Mouse (Mus musculus): Measurements from ENCODE around the gene Prelp. TPM values are rescaled to one million over a fixed set of nuclear protein-coding genes. Genes with fewer than 3 reads are reported as not detected.

Prelp gene
- total and polyA plus RNA-seq, 2 experiments from 2014 or later: 2.4 to 5.0 TPM

- 78% methylated on average over 14 of the region's 14 CpGs for WGBS
- ATAC-seq: no peak
- H3K9me3 ChIP-seq (ENCODE audit: low read length): no peaks in the 10 kb centered on the region
Measured at GRCm38 (mm10) chr1:133933301-133934195, 12.3 kb upstream of the Prelp start.

GRCm38 (mm10) chr1:133929980-133930379 is 8.8 kb upstream of the Prelp start:
- WGBS: 56% methylated on average over 3 of the region's 3 CpGs
- Histone ChIP-seq H3K36me3 (ENCODE audit: insufficient read depth) (no peaks in the 10 kb centered on the region), H3K4me3 (ENCODE audit: low read depth, low read length) (no peak overlapping the region), H3K9ac (no peak overlapping the region), H3K4me1 (ENCODE audit: insufficient read depth) (no peaks in the 10 kb centered on the region), H3K27ac (ENCODE audit: low read depth, low read length) (no peak overlapping the region), H3K27me3 (ENCODE audit: insufficient read depth, low read length) (no peaks in the 10 kb centered on the region), H3K9me3 (ENCODE audit: low read length) (no peaks in the 10 kb centered on the region), H3K4me2 (ENCODE audit: low read depth) (no peak overlapping the region)
- no peak for TF ChIP-seq CTCF (IDR thresholded peaks at IDR 0.05; ENCODE audit: low read depth)
- ATAC-seq: no peak
- no peak for DNase-seq

More at GRCm38 (mm10) chr1:133933301-133934195, 12.3 kb upstream of the Prelp start:
- no peak overlapping the region for H3K4me3 ChIP-seq (ENCODE audit: low read depth, low read length)
- no peaks in the 10 kb centered on the region for H3K4me1 ChIP-seq (ENCODE audit: insufficient read depth)
- no peaks in the 10 kb centered on the region for H3K27me3 ChIP-seq (ENCODE audit: insufficient read depth, low read length)
- TF ChIP-seq CTCF (IDR thresholded peaks at IDR 0.05; ENCODE audit: low read depth): no peak
- no peak overlapping the region for H3K4me2 ChIP-seq (ENCODE audit: low read depth)
- H3K27ac ChIP-seq (ENCODE audit: low read depth, low read length): no peak overlapping the region
- no peaks in the 10 kb centered on the region for H3K36me3 ChIP-seq (ENCODE audit: insufficient read depth)
- DNase-seq: no peak
- no peak overlapping the region for H3K9ac ChIP-seq

- Histone ChIP-seq H3K9ac (no peak overlapping the region), H3K4me1 (ENCODE audit: insufficient read depth) (no peaks in the 10 kb centered on the region; the same call in 1 of the 2 replicates), H3K36me3 (ENCODE audit: insufficient read depth) (no peaks in the 10 kb centered on the region), H3K4me3 (ENCODE audit: low read depth, low read length) (no peak overlapping the region), H3K27ac (ENCODE audit: low read depth, low read length) (no peak overlapping the region), H3K4me2 (ENCODE audit: low read depth) (no peak overlapping the region), H3K9me3 (ENCODE audit: low read length) (no peaks in the 10 kb centered on the region), H3K27me3 (ENCODE audit: insufficient read depth, low read length) (no peaks in the 10 kb centered on the region)
- 87% methylated on average over 3 of the region's 3 CpGs for WGBS
- no peak for TF ChIP-seq CTCF (IDR thresholded peaks at IDR 0.05; ENCODE audit: low read depth)
- ATAC-seq: no peak
- DNase-seq: no peak
Measured at GRCm38 (mm10) chr1:133925223-133925622, 4.0 kb upstream of the Prelp start.

GRCm38 (mm10) chr1:133924141-133924875 is 3.1 kb upstream of the Prelp start:
- DNase-seq (peak; percentile 71), ATAC-seq (peak; percentile 91)
- no peak overlapping the region for H3K9ac ChIP-seq
- no peaks in the 10 kb centered on the region for H3K36me3 ChIP-seq (ENCODE audit: insufficient read depth)
- H3K4me3 ChIP-seq (ENCODE audit: low read depth, low read length): peak overlapping the region; percentile 12; the same call in 1 of the 2 replicates
- peak; percentile 74 for TF ChIP-seq CTCF (IDR thresholded peaks at IDR 0.05; ENCODE audit: low read depth)
- H3K27me3 ChIP-seq (ENCODE audit: insufficient read depth, low read length): no peaks in the 10 kb centered on the region
- no peaks in the 10 kb centered on the region for H3K9me3 ChIP-seq (ENCODE audit: low read length)
- no peaks in the 10 kb centered on the region; the same call in 1 of the 2 replicates for H3K4me1 ChIP-seq (ENCODE audit: insufficient read depth)
- H3K4me2 ChIP-seq (ENCODE audit: low read depth): peak overlapping the region; percentile 37
- 23% methylated on average over 7 of the region's 7 CpGs for WGBS
- no peak overlapping the region; the same call in 1 of the 2 replicates for H3K27ac ChIP-seq (ENCODE audit: low read depth, low read length)

- WGBS: 89% methylated on average over 5 of the region's 5 CpGs
- TF ChIP-seq CTCF (IDR thresholded peaks at IDR 0.05; ENCODE audit: low read depth): no peak
- no peak overlapping the region for H3K27ac ChIP-seq (ENCODE audit: low read depth, low read length)
- no peaks in the 10 kb centered on the region for H3K27me3 ChIP-seq (ENCODE audit: insufficient read depth, low read length)
- DNase-seq: no peak
- H3K36me3 ChIP-seq (ENCODE audit: insufficient read depth): no peaks in the 10 kb centered on the region
- H3K9ac ChIP-seq: no peak overlapping the region
- no peaks in the 10 kb centered on the region; the same call in 1 of the 2 replicates for H3K4me1 ChIP-seq (ENCODE audit: insufficient read depth)
- H3K4me2 ChIP-seq (ENCODE audit: low read depth): no peak overlapping the region
- H3K9me3 ChIP-seq (ENCODE audit: low read length): no peaks in the 10 kb centered on the region
- ATAC-seq: no peak
- H3K4me3 ChIP-seq (ENCODE audit: low read depth, low read length): no peak overlapping the region
Measured at GRCm38 (mm10) chr1:133923071-133923470, 1.9 kb upstream of the Prelp start.

- DNase-seq (no peak), ATAC-seq (peak; percentile 21; the same call in 1 of the 2 replicates)
- no peak overlapping the region for H3K4me3 ChIP-seq (ENCODE audit: low read depth, low read length)
- no peak overlapping the region for H3K4me2 ChIP-seq (ENCODE audit: low read depth)
- no peaks in the 10 kb centered on the region for H3K36me3 ChIP-seq (ENCODE audit: insufficient read depth)
- TF ChIP-seq CTCF (IDR thresholded peaks at IDR 0.05; ENCODE audit: low read depth): no peak
- H3K27me3 ChIP-seq (ENCODE audit: insufficient read depth, low read length): no peaks in the 10 kb centered on the region
- H3K9ac ChIP-seq: no peak overlapping the region
- H3K4me1 ChIP-seq (ENCODE audit: insufficient read depth): peaks cover 4% of the 10 kb centered on the region; the same call in 1 of the 2 replicates
- no peaks in the 10 kb centered on the region for H3K9me3 ChIP-seq (ENCODE audit: low read length)
- 0 out of 2 replicates have a peak overlapping the region, but pooled peaks have one; percentile 9 for H3K27ac ChIP-seq (ENCODE audit: low read depth, low read length)
- WGBS: 4% methylated on average over 3 of the region's 3 CpGs
Measured at GRCm38 (mm10) chr1:133920876-133921275, 338 bp downstream of the Prelp start.

All from forebrain, postnatal 0 days (tissue).